Mouse (Mus musculus) large intestine, adult 2 months (tissue): ENCODE data around the gene Otop2. TPM values are rescaled to one million over a fixed set of nuclear protein-coding genes. Genes with fewer than 3 reads are reported as not detected.
A peak's percentile ranks its signal among the peaks of the same experiment; 100 is the strongest.

Experiments used
- DNase-seq: peaks from one replicate; pipeline ENCODE4 v3.0.0-alpha.2; 2012; ENCODE audit warnings: low read depth, low spot score
- WGBS: fragments of 180-500 bp; shearing (Covaris S2); methylation state at CpG from one replicate; pipeline ENCODE4 v1.1.7; 2018; 5-methylcytosine and 5-hydroxymethylcytosine counted together
- polyA plus RNA-seq: library from polyadenylated mRNA; depleted of rRNA; stranded (reverse); fragments of >200 nt; gene quantifications from 2 replicates; pipeline ENCODE4 v1.2.3, GENCODE M21; 2012

The Otop2 gene
- polyA plus RNA-seq, 1 experiment, result 0.05 TPM

DNA sequence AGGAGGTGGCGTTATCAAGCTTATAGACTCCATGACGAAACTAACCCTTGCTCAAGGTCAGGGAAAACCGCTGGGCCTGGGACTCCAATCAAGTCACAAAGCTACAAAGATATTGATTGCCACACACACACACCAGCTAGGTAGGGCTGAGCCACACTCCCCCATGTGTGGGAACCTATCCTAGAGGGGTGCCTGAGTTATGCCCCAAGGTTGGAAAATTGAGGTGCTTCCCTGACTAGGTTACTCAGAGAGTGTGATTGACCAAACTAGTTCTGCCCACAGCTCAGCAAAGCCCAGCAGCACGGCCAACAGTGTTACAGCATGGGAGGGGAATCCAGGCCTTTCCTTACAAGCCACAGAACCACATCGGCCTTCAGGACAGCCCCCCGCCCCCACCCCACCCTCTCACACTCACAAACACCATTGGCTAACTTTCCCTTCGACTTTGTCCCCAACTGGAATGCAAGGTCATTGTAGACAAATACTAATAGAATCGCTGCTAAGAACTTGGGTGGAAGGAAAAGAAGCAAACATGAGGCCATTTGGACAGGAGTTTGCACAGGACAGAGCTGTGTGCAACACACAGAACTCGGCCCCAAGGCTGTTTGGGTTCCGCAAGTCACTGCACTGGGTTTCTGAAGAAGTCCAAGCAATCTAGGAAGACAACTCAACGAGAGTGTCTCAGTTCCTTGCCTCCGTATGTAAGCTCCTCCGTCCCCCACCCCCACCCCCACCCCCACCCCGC is 14.2 kb upstream of the Otop2 start:
- no peak for DNase-seq
- WGBS, result 52% methylated on average over 14 of the region's 14 CpGs

DNA sequence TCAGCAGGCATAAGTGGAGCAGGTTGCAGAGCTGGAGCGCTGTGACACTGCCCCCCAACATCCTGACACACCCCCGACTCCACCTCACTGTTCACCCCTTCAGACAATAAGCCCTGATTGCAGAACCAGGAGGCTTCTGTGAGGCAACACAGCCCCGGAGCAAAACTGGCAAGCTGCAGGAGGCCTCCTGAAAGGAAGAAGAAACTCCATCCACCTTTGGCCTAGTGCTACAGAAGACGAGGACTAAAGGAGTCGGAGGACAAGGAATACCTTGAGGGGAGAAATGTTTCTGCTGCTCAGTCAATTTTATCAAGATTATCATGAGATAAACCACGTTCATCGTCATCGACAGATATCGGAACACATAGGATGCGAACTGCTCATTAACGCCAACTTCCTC is 11.0 kb upstream of the Otop2 start:
- 87% methylated on average over 11 of the region's 11 CpGs for WGBS
- no peak for DNase-seq

DNA sequence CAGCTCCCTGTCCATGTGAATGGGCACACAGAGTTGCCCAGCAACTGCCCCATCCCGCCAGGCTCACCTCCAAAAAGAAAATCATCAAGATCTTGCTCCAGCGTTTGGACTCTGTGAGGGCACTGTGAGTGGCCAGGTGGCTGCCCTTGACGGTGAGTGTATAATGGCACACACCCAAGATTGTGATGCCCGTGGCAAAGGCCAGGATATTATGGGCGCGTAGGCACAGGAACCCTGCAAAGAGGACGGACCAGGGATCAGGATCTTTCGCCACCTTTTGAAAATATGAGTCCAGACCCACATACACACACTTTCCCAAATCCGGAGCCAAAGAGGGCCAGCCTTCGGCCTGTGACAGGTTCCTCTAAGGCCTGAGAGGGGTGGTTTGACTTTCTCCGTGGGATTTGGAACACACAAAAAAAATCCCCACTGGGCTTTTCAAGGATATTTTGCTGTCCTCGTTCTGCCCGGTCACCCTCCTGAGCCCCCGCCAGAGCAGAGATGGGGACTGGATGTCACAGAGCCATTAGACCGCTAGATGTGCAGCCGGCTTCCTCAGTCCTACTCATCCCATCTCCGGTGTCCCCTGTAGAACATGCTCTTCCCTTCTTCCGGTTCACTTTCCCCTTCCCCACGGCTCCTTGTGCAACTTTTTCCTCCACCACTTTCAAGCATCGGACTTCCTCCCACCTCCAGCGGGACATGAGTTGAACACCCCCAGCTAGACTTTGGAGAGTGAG is 10.3 kb upstream of the Otop2 start:
- 35% methylated on average over 21 of the region's 21 CpGs for WGBS
- no peak for DNase-seq

DNA sequence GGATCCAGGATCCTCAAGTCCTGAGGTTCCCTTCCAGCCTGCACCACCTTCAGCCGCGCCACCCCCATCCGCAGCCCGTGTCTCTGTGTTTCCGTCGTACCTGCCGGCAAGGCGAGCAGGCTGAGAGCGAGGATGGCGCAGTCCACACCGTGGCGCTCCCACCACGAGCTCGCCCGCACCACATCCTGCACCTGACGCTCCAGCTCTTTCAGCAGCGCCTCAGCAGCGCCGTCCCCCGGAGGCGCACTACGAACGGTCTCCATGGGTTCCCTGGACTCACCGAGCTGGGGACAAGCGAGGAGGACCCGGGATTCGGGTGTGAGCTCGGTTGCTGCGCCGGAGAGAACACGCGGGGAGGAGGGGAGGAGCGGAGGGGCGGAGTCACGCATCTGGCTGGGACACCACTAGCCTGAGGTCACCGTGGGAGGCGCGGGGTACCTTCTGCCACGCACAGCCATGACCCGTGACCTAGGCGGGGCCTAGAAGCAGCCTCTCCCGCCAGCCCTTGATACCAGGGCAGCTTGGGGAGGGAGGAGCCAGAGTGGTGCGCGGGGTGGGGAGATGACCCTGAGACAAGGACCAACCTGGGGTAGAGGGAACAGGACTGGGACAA is 9.6 kb upstream of the Otop2 start, which contains the start of gene Fads6:
Fads6 (minus strand) TSS at position 450 of the 613 bp plus-strand sequence.
- WGBS, result 1% methylated on average over 44 of the region's 44 CpGs
- DNase-seq, result no peak

DNA sequence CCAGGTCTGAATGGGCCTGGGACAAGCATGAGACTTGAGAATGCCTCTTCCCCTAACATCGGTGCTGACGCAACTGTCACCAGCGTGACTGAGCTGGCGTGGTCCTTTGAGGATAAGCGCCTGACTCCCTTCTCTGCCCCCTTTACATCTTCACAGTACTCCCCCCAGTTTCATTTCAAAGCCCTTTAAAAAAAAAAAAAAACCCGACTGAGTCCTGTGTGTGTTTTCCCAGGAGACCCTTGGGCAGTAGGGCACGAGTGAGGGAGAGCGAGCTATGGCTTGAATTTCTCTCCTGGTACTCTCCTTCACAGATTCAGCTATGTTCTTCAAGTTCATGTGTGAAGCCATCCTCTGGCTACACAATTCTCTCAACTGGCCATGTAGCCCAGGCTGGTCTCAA is 8.8 kb upstream of the Otop2 start:
- 80% methylated on average over 8 of the region's 8 CpGs for WGBS
- no peak for DNase-seq

DNA sequence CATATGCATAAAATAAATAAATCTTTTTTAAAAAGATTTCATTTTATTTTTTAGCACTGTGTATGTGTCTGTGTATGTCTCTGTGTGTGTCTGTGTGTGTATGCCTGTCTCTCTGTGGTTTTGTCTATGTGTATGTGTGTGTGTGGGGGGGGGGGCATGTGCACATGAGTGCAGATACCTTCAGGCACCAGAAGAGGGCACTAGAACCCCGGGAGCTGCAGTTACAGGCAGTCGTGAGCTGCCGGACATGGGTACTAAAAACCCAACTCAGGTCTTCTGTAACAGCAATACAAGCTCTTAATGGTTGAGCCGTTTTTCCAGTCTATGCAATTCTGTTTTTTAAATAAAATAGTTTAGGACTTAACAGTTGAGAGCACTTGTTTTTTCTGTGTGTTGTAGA is 6.2 kb upstream of the Otop2 start:
- WGBS, result 82% methylated on average over 4 of the region's 4 CpGs

DNA sequence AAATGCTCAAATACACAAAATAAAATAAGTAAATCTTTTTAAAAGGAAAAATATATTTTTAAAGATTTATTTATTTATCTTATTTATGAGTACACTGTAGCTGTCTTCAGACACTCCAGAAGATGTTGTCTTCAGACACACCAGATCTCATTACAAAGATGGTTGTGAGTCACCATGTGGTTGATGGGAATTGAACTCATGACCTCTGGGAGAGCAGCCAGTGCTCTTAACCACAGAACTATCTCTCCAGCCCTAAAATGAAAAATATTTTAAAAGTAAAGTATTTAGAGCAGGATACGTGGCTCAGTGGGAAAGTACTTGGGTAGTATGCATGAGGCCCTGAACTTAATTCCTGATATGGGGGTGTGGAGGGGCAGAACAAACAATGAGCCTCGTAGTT is 5.6 kb upstream of the Otop2 start:
- WGBS, result 69% methylated on average over 2 of the region's 2 CpGs
- DNase-seq, result no peak

More for the DNA sequence above, 6.2 kb upstream of the Otop2 start:
- DNase-seq, result no peak

DNA sequence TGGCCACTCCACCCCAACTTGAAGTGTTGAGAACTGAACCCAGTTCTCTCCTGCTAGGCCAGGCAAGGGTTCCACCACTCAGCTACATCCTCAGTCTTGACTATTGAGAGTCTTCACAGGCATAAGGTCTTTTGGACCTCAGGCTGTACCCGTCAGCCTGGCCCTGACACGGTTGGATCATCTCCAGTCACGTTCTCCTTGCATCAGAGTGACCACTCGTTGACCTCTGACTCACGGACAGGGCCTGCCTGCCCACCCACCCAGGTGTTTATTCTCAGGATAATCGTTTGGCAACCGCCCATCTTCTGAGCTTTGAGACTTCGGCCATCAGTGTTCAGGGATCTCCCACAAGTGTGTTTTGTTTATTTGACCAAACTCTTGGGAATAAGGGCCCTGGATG is 3.8 kb upstream of the Otop2 start:
- 37% methylated on average over 8 of the region's 8 CpGs for WGBS
- no peak for DNase-seq

DNA sequence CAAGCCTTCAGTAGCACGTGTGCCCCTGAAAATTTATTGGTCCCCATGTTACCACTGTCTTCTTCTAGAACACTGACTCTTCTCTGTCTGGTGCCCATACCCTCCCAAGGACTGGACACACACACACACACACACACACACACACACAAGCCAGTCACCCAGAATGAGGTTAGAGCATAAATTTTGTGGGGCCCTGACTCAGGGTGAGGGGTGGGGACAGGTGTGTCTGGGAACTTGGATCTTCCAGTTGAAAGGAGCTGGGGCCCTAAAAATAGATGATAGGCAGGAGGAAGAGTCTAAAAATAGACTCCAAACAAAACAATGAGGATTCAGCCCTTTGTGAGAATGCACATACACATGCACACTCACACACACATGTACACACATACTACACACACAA is 1.8 kb downstream of the Otop2 start:
- WGBS, result 20% methylated on average over 1 of the region's 1 CpGs
- no peak for DNase-seq

DNA sequence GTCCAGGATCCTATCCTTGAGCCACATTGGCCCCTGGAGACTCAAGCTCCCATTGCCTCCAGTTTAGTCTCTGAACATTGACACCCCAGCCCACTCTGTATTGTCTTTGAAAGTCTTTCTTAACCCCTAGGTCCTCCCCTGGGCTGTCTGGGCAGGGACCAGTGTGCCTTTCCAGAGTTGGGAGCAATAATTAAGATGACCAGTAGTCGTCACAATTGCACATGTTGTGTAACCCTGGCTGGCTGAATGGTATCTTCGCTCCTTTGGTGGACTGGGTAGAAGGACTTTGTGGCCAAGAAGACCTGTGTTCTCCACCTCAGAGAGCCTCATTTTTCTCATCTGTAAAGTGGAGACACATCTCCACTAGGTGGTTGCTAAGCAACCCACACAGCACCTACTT is 7.3 kb downstream of the Otop2 start:
- WGBS, result 22% methylated on average over 2 of the region's 2 CpGs
- no peak for DNase-seq

DNA sequence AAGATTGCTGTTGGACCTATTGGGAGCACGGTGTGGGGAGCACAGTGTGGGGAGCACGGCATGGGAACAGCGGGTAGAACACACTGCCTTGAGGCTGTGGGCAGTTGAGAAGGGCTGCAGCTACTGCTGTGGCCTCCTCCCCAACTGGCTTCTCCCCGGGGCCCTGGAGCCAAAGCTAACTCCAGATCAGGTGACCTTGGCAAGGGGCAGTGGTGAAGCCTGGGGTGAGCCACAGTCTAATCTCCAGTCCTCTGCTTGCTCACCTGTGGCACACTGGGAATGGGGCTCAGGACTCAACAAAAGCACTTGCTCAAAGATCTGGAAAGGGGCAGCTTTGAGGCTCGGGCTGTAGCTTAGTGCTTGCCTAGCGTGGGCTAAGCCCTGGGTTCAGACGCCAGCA is 10.2 kb downstream of the Otop2 start:
- 59% methylated on average over 7 of the region's 7 CpGs for WGBS
- DNase-seq, result no peak

DNA sequence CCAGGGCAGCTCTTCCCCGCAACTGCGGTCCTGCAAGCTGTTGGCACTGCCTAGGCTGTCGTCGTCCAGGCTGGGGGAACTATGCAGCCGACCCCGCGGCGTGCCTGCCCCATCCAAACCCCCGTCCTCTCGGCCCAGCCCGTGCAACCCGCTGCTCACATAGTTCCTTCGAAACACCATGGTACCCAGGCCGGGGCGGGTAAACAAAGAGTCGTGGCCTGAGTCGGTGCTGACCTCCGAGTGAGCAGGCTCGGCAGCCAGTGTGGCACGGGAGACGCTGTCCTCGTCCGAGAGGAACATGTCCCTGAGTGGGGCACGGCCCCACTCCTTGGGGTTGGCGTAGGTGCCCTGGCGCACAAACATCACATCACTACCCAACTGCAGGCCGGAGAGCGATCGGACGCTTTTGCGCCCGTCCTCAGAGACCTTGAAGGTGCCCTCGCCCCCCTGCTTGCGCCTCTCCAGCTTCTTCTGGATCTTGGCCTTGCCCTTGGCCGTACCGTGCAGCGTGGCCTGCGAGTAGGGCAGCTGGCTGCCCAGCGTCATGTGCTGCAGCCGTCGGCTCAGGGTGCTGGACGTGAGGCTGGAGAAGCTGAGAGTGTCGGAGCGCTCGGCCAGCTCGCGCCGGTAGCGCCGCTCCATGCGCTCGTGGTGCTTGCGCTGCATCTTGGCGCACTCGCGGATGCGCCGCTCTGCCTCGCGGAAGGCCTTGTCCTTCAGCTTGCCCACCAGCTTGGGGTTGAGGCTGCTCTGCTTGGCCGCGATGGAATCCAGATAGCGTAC is 11.5 kb downstream of the Otop2 start:
- WGBS, result 8% methylated on average over 63 of the region's 63 CpGs
- DNase-seq, result no peak

DNA sequence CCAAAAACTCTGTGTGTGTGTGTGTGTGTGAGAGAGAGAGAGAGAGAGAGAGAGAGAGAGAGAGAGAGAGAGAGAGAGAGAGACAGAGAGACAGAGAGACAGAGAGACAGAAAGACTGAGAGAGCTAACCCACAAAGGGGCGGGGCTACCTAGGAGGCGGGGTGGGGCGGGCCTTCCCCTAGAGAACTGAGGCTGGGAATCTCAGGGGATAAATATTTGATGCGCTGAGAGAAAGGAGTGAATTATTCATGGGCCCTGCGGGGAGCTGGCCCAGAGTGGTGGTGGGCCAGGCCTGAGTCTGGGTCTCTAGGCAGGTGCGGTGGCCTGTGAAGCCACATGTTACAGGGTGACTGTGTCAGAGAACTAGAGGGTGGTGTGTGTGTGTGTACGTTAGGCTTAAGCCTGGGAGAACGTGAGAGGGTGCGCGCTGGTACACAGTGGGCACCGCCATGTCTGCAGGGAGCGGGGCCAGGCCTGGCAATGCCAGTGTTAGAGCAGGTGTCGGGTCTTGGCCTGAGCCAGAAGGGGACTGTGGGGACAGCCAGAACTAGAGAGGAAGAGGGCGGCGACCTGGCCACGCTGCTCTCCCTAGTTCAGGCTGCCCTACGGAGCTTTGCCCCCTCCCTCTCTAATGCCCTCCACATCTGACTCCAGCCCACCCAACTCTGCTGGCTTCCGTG is 12.9 kb downstream of the Otop2 start:
- 11% methylated on average over 18 of the region's 18 CpGs for WGBS
- DNase-seq, result no peak

DNA sequence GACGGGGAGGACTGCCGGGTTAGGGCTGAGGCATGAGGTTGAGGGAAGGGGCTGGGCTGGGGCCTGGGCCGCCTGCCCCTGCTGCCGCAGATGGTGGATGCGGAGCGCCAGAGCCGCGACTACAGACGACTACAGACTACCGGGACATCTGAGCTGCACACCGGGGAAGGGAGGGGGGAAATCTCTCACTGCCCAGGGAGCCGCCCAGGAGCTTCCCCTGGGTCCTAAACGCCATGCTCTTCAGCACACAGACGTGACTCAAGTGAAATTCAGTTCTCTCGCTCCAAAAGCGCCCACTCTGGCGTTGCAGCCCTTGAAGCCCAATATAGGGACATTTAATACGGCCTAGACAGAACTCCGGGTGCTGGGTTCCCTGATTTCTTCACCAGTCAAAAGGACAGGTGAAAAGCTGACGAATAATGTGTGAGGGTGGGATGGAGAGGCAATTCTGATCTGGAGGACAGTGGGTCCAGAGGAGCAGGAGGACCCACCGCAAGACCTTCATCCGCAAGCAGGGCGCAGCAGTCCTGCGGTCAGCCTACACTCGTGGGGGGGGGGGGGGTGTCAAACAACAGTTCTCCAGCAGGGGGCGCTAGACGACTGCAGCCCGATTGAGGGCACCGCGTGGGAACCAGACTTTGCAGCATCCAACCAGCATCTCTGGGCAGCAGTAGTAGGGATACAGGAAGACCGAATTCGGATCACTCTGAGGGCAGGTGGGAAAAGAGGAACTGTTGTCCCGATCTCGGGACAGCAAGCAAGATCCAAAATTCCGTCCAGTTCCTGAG is 15.1 kb downstream of the Otop2 start, which contains the start of gene Ush1g:
Ush1g (minus strand) TSS at position 136 of the 788 bp plus-strand sequence.
- 4% methylated on average over 34 of the region's 35 CpGs for WGBS
- DNase-seq, result no peak

DNA sequence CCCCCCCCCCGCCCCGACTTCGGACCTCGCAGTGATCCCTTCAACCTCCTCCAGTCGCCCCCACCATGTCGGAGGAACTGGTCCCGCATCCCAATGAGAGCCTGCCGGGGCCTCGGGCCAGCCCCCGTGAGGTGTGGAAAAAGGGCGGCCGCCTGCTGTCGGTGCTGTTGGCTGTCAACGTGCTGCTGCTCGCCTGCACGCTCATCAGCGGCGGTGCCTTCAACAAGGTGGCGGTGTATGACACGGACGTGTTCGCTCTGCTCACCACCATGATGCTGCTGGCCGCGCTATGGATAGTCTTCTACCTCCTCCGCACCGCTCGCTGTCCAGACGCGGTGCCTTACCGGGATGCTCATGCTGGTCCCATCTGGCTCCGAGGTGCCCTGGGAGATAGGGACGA is 16.4 kb downstream of the Otop2 start:
- no peak for DNase-seq
- WGBS, result 21% methylated on average over 32 of the region's 32 CpGs

DNA sequence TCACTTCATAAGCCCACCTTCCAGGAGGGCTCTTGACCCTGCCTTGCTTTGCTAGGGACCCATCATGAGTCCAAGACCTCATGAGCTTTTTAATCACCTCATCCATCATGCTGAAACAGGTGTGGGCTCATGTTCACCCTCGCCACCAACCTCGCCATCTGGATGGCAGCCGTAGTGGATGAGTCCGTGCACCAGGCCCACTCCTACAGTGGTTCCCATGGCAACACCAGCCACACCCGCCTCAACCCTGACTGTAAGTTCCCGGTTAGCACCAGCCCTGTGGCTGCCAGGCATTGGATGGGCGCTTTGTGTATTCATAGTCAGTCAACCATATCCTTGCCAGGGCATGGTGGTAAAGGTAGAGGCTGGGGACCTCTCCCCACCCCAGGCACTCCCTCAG is 19.8 kb downstream of the Otop2 start:
- WGBS, result 31% methylated on average over 7 of the region's 7 CpGs
- DNase-seq, result no peak

DNA sequence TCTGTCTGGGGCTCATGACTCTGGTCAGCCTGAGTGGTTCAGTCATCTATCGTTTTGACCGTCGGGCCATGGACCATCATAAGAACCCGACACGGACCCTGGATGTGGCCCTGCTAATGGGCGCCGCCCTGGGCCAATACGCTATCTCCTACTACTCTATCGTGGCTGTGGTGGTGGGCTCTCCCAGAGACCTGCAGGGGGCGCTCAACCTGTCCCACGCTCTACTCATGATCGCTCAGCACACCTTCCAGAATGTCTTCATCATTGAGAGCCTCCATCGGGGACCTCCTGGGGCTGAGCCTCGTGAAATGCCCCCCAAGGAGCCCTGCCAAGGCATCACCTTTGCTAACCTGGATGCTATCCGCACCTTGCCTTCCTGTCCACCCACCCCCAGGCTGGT is 22.4 kb downstream of the Otop2 start:
- 61% methylated on average over 15 of the region's 15 CpGs for WGBS

DNA sequence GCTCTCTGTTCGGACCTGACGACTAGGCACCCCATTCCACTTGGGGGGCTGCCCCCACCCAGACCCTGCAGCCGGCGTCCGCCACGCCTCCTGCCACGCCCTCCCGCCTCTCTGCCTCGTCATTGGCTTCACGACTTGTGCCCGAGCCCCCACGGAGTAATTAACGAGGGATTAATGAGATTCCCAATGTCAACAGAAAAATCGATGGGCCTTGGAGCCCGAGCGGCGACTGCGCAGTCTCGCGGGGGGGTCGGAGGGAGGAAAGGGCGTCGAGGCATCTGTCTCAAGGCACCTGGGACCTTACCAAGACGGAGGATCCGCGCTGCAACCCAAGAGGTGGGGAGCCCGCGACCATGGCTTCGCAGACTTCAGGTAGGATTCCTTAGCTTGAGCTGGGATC is 27.6 kb downstream of the Otop2 start, which contains the start of gene Otop3:
Otop3 (plus strand) TSS at position 201 of the 400 bp plus-strand sequence.
- WGBS, result 4% methylated on average over 29 of the region's 29 CpGs
- no peak for DNase-seq

More for the DNA sequence above, 22.4 kb downstream of the Otop2 start:
- no peak for DNase-seq

DNA sequence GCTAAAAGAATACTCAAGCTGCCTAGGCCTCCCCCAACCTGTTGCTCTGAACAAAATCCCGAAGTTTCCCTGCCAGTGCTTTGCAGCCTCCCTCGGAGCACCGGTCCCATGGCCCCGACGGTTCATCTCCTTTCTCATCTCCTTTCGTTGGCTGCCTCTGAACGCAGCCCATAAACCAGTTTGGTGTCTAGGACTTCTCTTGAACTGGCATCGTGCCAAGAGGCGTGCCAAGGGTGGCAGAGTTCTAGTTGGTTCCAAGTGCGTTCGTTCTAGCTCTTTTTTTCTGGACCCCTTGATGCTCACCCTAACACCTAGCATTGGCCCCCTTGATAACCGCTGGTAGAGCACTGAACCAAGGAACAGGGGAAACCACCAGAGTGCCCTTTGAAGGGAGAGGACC is 28.3 kb downstream of the Otop2 start:
- DNase-seq, result peak; percentile 46
- 20% methylated on average over 12 of the region's 12 CpGs for WGBS
